Mouse (Mus musculus): ENCODE data around the gene H2-Aa. TPM values are rescaled to one million over a fixed set of nuclear protein-coding genes. Genes with fewer than 3 reads are reported as not detected.

H2-Aa gene
- polyA plus RNA-seq, 1 experiment from 2014 or later, result not detected

DNA sequence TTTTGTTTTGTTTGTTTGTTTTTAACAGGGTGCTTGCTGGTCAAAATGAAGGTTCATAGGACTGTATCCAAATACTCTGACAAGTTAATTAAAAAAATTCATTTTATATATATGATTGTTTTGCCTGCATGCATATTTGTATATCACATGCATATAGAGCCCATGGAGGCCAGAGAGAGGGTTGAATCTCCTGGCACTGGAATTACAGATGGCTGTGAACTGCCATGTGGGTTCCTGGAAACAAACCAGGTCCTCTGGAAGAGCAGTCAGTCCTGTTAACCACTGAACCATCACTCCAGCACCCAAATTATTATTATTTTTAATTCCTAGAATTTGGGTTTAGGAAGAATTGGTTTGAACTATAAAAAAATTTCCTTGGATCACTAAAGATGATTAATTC, 7.7 kb upstream of the H2-Aa start:
- peaks cover 10% of the 10 kb centered on the region for H3K27me3 ChIP-seq (ENCODE audit: insufficient read depth, poor library complexity, severe bottlenecking)
- H3K9me3 ChIP-seq, result no peaks in the 10 kb centered on the region
- no peak for DNase-seq (ENCODE audit: low spot score)
- H3K36me3 ChIP-seq, result no peaks in the 10 kb centered on the region
- no peak overlapping the region for H3K27ac ChIP-seq
- H3K4me1 ChIP-seq (replicated peaks), result peaks cover 3% of the 10 kb centered on the region; the same call in 1 of the 2 replicates
- no peak overlapping the region for H3K4me3 ChIP-seq

- WGBS, result 77% methylated on average over 4 of the region's 4 CpGs
- no peaks in the 10 kb centered on the region for H3K36me3 ChIP-seq
- no peak overlapping the region for H3K27ac ChIP-seq
- H3K4me1 ChIP-seq (replicated peaks), result peaks cover 3% of the 10 kb centered on the region; the same call in 1 of the 2 replicates
- H3K9me3 ChIP-seq, result no peaks in the 10 kb centered on the region
- H3K27me3 ChIP-seq (ENCODE audit: insufficient read depth, poor library complexity, severe bottlenecking), result peaks cover 10% of the 10 kb centered on the region
- no peak for DNase-seq (ENCODE audit: low spot score)
- no peak overlapping the region for H3K4me3 ChIP-seq
Measured at GRCm38 (mm10) chr17:34294249-34294648, 6.6 kb upstream of the H2-Aa start.

DNA sequence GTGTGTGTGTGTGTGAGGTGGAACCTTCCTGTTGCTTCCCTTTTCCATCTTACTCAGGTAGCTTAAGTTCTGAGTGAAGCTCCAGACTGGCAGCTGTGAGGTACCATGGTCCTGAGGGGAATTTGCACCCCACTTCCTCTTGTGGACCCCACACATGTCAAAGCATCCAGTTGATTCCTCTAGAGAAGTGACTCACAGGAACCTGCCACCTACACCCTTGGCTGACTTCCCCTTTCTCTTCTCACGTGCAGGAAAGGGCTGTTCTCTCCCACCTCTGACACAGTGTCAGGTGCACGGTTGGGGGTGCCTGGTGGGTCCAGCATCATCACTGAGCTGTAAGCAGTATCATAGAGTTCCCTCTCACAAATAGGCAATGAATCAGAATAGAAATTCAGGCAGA, 5.9 kb upstream of the H2-Aa start:
- H3K36me3 ChIP-seq, result no peaks in the 10 kb centered on the region
- peaks cover 10% of the 10 kb centered on the region for H3K27me3 ChIP-seq (ENCODE audit: insufficient read depth, poor library complexity, severe bottlenecking)
- H3K4me1 ChIP-seq (replicated peaks), result peaks cover 3% of the 10 kb centered on the region; the same call in 1 of the 2 replicates
- DNase-seq (ENCODE audit: low spot score), result no peak
- no peak overlapping the region for H3K4me3 ChIP-seq
- WGBS, result 58% methylated on average over 2 of the region's 2 CpGs
- no peaks in the 10 kb centered on the region for H3K9me3 ChIP-seq
- no peak overlapping the region for H3K27ac ChIP-seq

- peaks cover 10% of the 10 kb centered on the region for H3K27me3 ChIP-seq (ENCODE audit: insufficient read depth, poor library complexity, severe bottlenecking)
- no peaks in the 10 kb centered on the region for H3K36me3 ChIP-seq
- H3K4me3 ChIP-seq, result no peak overlapping the region
- WGBS, result 84% methylated on average over 4 of the region's 4 CpGs
- H3K27ac ChIP-seq, result no peak overlapping the region
- DNase-seq (ENCODE audit: low spot score), result no peak
- peaks cover 3% of the 10 kb centered on the region; the same call in 1 of the 2 replicates for H3K4me1 ChIP-seq (replicated peaks)
- H3K9me3 ChIP-seq, result no peaks in the 10 kb centered on the region
Measured at GRCm38 (mm10) chr17:34292570-34292969, 4.9 kb upstream of the H2-Aa start.

DNA sequence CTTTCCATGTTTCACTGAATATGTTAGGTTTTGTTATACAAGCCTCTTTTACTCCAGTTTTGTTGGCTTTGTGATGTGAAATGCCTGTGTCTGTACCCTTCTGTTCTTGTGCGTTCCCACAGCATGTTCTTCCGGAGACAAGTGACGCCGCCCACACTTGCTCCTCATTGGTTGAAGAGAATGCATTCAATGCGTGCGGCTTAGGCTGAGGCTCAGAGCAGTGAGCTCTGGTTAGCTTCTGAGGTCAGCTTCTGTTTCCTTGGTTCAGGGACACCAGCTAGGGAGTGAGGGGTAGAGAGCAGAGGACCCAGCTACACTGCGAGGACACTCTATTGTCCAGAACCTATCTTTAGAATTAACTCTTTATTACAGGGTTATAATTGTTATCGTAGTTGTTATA, 4.0 kb upstream of the H2-Aa start:
- Histone ChIP-seq H3K36me3 (no peaks in the 10 kb centered on the region), H3K4me1 (replicated peaks) (peaks cover 3% of the 10 kb centered on the region; the same call in 1 of the 2 replicates), H3K27me3 (ENCODE audit: insufficient read depth, poor library complexity, severe bottlenecking) (peaks cover 4% of the 10 kb centered on the region), H3K27ac (no peak overlapping the region), H3K4me3 (no peak overlapping the region), H3K9me3 (no peaks in the 10 kb centered on the region)
- 16% methylated on average over 8 of the region's 8 CpGs for WGBS
- peak; percentile 88 for DNase-seq (ENCODE audit: low spot score)

DNA sequence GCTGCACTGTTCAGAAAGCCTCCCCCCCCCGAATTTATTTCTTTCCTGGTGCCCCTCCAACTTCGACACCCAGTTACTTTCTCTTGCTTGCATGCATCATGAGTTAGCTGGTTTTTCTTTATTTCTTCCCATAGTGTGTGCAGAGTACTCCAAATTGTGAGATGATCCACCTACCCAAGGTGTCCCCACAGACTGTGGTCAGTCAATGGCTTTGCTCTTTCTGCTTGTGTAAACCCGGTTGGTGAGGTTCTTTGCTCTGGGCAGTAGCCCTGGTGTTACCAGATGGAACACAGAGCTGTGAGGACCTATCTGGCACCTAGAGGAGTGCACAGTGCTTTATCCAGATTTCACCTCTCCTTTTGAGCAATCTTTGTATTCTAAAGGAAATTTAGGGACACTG, 508 bp upstream of the H2-Aa start:
- no peaks in the 10 kb centered on the region for H3K36me3 ChIP-seq
- no peak overlapping the region for H3K4me3 ChIP-seq
- H3K27ac ChIP-seq, result no peak overlapping the region
- no peak for DNase-seq (ENCODE audit: low spot score)
- no peaks in the 10 kb centered on the region for H3K4me1 ChIP-seq (replicated peaks)
- WGBS, result 77% methylated on average over 3 of the region's 3 CpGs
- no peaks in the 10 kb centered on the region for H3K9me3 ChIP-seq
- no peaks in the 10 kb centered on the region; the same call in 1 of the 2 replicates for H3K27me3 ChIP-seq (ENCODE audit: insufficient read depth, poor library complexity, severe bottlenecking)

- Histone ChIP-seq H3K4me3 (no peak overlapping the region), H3K27me3 (ENCODE audit: insufficient read depth, poor library complexity, severe bottlenecking) (no peaks in the 10 kb centered on the region), H3K27ac (no peak overlapping the region), H3K36me3 (no peaks in the 10 kb centered on the region), H3K4me1 (replicated peaks) (no peaks in the 10 kb centered on the region), H3K9me3 (no peaks in the 10 kb centered on the region)
- WGBS, result 69% methylated on average over 6 of the region's 6 CpGs
- DNase-seq (ENCODE audit: low spot score), result no peak
Measured at GRCm38 (mm10) chr17:34286999-34287398, 624 bp downstream of the H2-Aa start.

DNA sequence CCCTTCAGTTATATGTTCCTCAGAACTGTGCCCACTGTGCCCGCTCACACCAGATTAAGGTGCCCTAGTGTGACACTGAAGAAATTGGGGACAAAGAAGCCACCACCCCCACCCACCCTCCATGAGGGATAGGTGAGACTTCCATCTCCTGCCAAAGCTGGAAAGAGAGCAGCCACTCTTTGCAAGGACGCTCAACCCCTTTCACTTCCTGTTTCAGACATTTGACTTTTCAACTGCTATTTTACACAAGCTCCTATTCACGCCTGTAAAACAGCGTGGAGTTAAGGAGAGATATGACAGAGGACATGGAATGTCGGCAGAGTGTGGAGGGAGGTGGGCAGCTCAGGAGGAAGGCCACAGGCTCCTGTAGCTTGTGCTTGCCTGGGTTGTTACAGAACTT, 1.1 kb downstream of the H2-Aa start:
- no peak for DNase-seq (ENCODE audit: low spot score)
- 82% methylated on average over 5 of the region's 5 CpGs for WGBS
- H3K27me3 ChIP-seq (ENCODE audit: insufficient read depth, poor library complexity, severe bottlenecking), result no peaks in the 10 kb centered on the region
- no peaks in the 10 kb centered on the region for H3K36me3 ChIP-seq
- no peaks in the 10 kb centered on the region for H3K4me1 ChIP-seq (replicated peaks)
- no peak overlapping the region for H3K27ac ChIP-seq
- no peaks in the 10 kb centered on the region for H3K9me3 ChIP-seq
- H3K4me3 ChIP-seq, result no peak overlapping the region

- no peak for DNase-seq (ENCODE audit: low spot score)
- WGBS, result 45% methylated on average over 4 of the region's 4 CpGs
- H3K36me3 ChIP-seq, result no peaks in the 10 kb centered on the region
- no peaks in the 10 kb centered on the region for H3K9me3 ChIP-seq
- no peaks in the 10 kb centered on the region for H3K27me3 ChIP-seq (ENCODE audit: insufficient read depth, poor library complexity, severe bottlenecking)
- H3K27ac ChIP-seq, result no peak overlapping the region
- H3K4me1 ChIP-seq (replicated peaks), result no peaks in the 10 kb centered on the region
- no peak overlapping the region for H3K4me3 ChIP-seq
Measured at GRCm38 (mm10) chr17:34285848-34286247, 1.8 kb downstream of the H2-Aa start.

- H3K36me3 ChIP-seq, result no peaks in the 10 kb centered on the region
- WGBS, result 75% methylated on average over 4 of the region's 4 CpGs
- no peaks in the 10 kb centered on the region for H3K27me3 ChIP-seq (ENCODE audit: insufficient read depth, poor library complexity, severe bottlenecking)
- no peak for DNase-seq (ENCODE audit: low spot score)
- no peaks in the 10 kb centered on the region for H3K9me3 ChIP-seq
- H3K4me1 ChIP-seq (replicated peaks), result no peaks in the 10 kb centered on the region
- no peak overlapping the region for H3K4me3 ChIP-seq
- H3K27ac ChIP-seq, result no peak overlapping the region
Measured at GRCm38 (mm10) chr17:34285371-34285770, 2.3 kb downstream of the H2-Aa start.

- no peak for DNase-seq (ENCODE audit: low spot score)
- H3K9me3 ChIP-seq, result no peaks in the 10 kb centered on the region
- WGBS, result 70% methylated on average over 1 of the region's 1 CpGs
- no peaks in the 10 kb centered on the region for H3K27me3 ChIP-seq (ENCODE audit: insufficient read depth, poor library complexity, severe bottlenecking)
- no peak overlapping the region for H3K4me3 ChIP-seq
- no peaks in the 10 kb centered on the region for H3K4me1 ChIP-seq (replicated peaks)
- H3K36me3 ChIP-seq, result no peaks in the 10 kb centered on the region
- H3K27ac ChIP-seq, result no peak overlapping the region
Measured at GRCm38 (mm10) chr17:34281836-34282235, 5.8 kb downstream of the H2-Aa start.

DNA sequence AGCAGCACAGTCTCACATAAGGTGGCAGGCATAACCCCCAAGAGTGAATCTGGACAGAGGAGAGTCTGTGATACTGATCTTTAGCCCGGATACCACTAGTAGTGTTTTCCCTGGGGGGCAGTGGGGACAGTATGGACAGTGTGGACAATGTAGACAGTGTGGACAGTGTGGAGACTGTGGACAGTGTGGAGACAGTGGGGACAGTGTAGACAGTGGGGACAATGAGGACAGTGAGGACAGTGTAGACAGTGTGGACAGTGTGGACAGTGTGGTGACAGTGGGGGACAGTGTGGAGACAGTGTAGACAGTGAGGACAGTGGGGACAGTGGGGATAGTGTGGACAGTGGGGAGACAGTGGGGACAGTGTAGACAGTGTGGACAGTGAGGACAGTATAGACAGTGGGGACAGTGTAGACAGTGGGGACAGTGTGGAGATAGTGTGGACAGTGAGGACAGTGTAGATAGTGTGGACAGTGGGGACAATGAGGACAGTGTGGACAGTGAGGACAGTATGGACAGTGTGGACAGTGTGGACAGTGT, 7.1 kb downstream of the H2-Aa start:
- 85% methylated on average over 1 of the region's 1 CpGs for WGBS
- H3K9me3 ChIP-seq, result no peaks in the 10 kb centered on the region

GRCm38 (mm10) chr17:34272102-34272501, 15.5 kb downstream of the H2-Aa start:
- 89% methylated on average over 1 of the region's 1 CpGs for WGBS
- Histone ChIP-seq H3K27me3 (ENCODE audit: insufficient read depth, poor library complexity, severe bottlenecking) (0 out of 2 replicates have a peak, but pooled peaks cover 11% of the 10 kb centered on the region), H3K9me3 (no peaks in the 10 kb centered on the region), H3K27ac (no peak overlapping the region), H3K36me3 (no peaks in the 10 kb centered on the region), H3K4me1 (replicated peaks) (no peaks in the 10 kb centered on the region), H3K4me3 (no peak overlapping the region)
- no peak for DNase-seq (ENCODE audit: low spot score)

More for the DNA sequence above, 7.1 kb downstream of the H2-Aa start:
- H3K27me3 ChIP-seq (ENCODE audit: insufficient read depth, poor library complexity, severe bottlenecking), result no peaks in the 10 kb centered on the region
- DNase-seq (ENCODE audit: low spot score), result no peak
- no peak overlapping the region for H3K27ac ChIP-seq
- no peaks in the 10 kb centered on the region for H3K36me3 ChIP-seq
- no peak overlapping the region for H3K4me3 ChIP-seq
- H3K4me1 ChIP-seq (replicated peaks), result no peaks in the 10 kb centered on the region

DNA sequence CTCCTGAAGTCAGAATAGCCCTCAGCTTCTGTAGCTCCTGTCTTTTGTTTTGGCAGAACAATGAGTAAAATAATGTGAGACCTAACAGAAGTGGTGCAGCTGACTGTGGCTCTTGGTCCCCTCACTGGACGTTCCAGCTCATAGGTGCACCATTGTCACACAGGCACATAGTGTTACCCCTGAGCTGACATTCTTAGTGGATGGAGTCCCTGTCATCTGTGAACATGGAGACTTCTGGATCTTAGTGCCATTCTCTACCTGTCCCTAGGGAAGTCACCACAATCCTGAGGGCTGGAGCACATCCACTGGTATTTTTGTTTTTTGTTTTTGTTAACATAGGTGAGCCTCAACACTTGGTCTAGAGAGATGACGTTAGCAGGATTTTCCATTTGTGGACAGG, 16.7 kb downstream of the H2-Aa start:
- Histone ChIP-seq H3K9me3 (no peaks in the 10 kb centered on the region), H3K27me3 (ENCODE audit: insufficient read depth, poor library complexity, severe bottlenecking) (0 out of 2 replicates have a peak, but pooled peaks cover 12% of the 10 kb centered on the region), H3K4me3 (no peak overlapping the region), H3K27ac (no peak overlapping the region), H3K4me1 (replicated peaks) (no peaks in the 10 kb centered on the region), H3K36me3 (no peaks in the 10 kb centered on the region)
- WGBS, result 79% methylated on average over 2 of the region's 2 CpGs
- DNase-seq (ENCODE audit: low spot score), result no peak

Data from hindbrain, embryonic 10.5 days (tissue).